Mouse (Mus musculus) thymus, postnatal 36 days (tissue): ENCODE data around the gene Hist1h2ap.
"Not testable (repeated sequence)": the region's sequence is repeated elsewhere in the genome, so short reads cannot be mapped to it uniquely, and the experiment has no call there.

Experiments
- DNase-seq, 2 experiments: peaks; one replicate each; pipeline ENCODE4 v3.0.0; 2022; ENCODE audit warnings: mixed read lengths in 2 of 2

The Hist1h2ap gene

GRCm38 (mm10) chr13:21803058-21803457 lies 30.2 kb downstream of the Hist1h2ap start:
- not testable (repeated sequence) for DNase-seq

- DNase-seq = not testable (repeated sequence)
Observed at GRCm38 (mm10) chr13:21797163-21797562, 36.1 kb downstream of the Hist1h2ap start.

- DNase-seq = no peak
Observed at GRCm38 (mm10) chr13:21795584-21795983, 37.7 kb downstream of the Hist1h2ap start.

GRCm38 (mm10) chr13:21790601-21791283 lies 42.6 kb downstream of the Hist1h2ap start:
- DNase-seq = no peak

GRCm38 (mm10) chr13:21789925-21790324 lies 43.4 kb downstream of the Hist1h2ap start:
- no peak for DNase-seq

- no peak for DNase-seq
Observed at GRCm38 (mm10) chr13:21787760-21788593, 45.3 kb downstream of the Hist1h2ap start.

GRCm38 (mm10) chr13:21786899-21787629 lies 46.2 kb downstream of the Hist1h2ap start, which contains the start of the genes Hist1h2an and Hist1h2bp:
Gene Hist1h2an (minus strand): TSS chr13:21787218.
Gene Hist1h2bp (plus strand): TSS chr13:21787461.
- peak; percentile 82 to 86 for DNase-seq

- DNase-seq = no peak
Observed at GRCm38 (mm10) chr13:21786189-21786898, 47.0 kb downstream of the Hist1h2ap start.

GRCm38 (mm10) chr13:21784311-21784710 lies 49.0 kb downstream of the Hist1h2ap start:
- DNase-seq = no peak

- DNase-seq = peak; percentile 31 to 41
Observed at GRCm38 (mm10) chr13:21783734-21784161, 49.6 kb downstream of the Hist1h2ap start.

- peak; percentile 51 to 61 for DNase-seq
Observed at GRCm38 (mm10) chr13:21783255-21783617, 50.1 kb downstream of the Hist1h2ap start, which contains the start of gene Hist1h3i. Gene Hist1h3i (minus strand): TSS chr13:21783370.
